Mouse (Mus musculus) midbrain, embryonic 15.5 days (tissue): ENCODE data around the gene Irgm2. TPM values are rescaled to one million over a fixed set of nuclear protein-coding genes. Genes with fewer than 3 reads are reported as not detected.
A peak's percentile ranks its signal among the peaks of the same experiment; 100 is the strongest.
"Not testable (repeated sequence)": the region's sequence is repeated elsewhere in the genome, so short reads cannot be mapped to it uniquely, and the experiment has no call there.

Experiments
- ATAC-seq: fragments of 200-750 bp; cut with Nextera tagmentation; replicated peaks from 2 replicates; pipeline ENCODE4 v1.8.0; 2017; ENCODE audit warnings: moderate TSS enrichment
- H3K27ac ChIP-seq: fragments of 300-500 bp; sonication (generic); 2 replicates; pipeline ENCODE4 v1.5.1; 2015; ENCODE audit warnings: mild to moderate bottlenecking, inconsistent platforms
- H3K27me3 ChIP-seq: fragments of 300-500 bp; sonication (generic); replicated peaks from 2 replicates; pipeline ENCODE4 v1.6.1; 2015; ENCODE audit warnings: inconsistent platforms
- H3K36me3 ChIP-seq: fragments of 300-500 bp; sonication (generic); replicated peaks from 2 replicates; pipeline ENCODE4 v1.6.1; 2015; ENCODE audit warnings: inconsistent platforms
- H3K4me1 ChIP-seq: fragments of 300-500 bp; sonication (generic); 2 replicates; pipeline ENCODE4 v1.6.1; 2015; ENCODE audit warnings: inconsistent platforms
- H3K4me2 ChIP-seq: fragments of 300-500 bp; sonication (generic); 2 replicates; pipeline ENCODE4 v1.6.1; 2015; ENCODE audit warnings: inconsistent platforms, mild to moderate bottlenecking, moderate library complexity
- H3K4me3 ChIP-seq: fragments of 300-500 bp; sonication (generic); 2 replicates; pipeline ENCODE4 v1.5.1; 2015; ENCODE audit warnings: mild to moderate bottlenecking, inconsistent platforms
- H3K9ac ChIP-seq: fragments of 300-500 bp; sonication (generic); 2 replicates; pipeline ENCODE4 v1.6.1; 2015; ENCODE audit warnings: mild to moderate bottlenecking, inconsistent platforms
- H3K9me3 ChIP-seq: fragments of 300-500 bp; sonication (generic); 2 replicates; pipeline ENCODE4 v1.6.1; 2016; ENCODE audit warnings: inconsistent platforms
- WGBS: fragments of 180-500 bp; shearing (Covaris S2); methylation state at CpG from one replicate; pipeline ENCODE4 v1.1.7; 2015; ENCODE audit warnings: mixed read lengths; 5-methylcytosine and 5-hydroxymethylcytosine counted together
- polyA plus RNA-seq: library from polyadenylated mRNA; unstranded; fragments of >200 nt; fragmentation: Nextera tagmentation; extraction: Ambion mirVana; gene quantifications from 2 replicates; pipeline ENCODE4 v1.2.1, GENCODE M21; 2015

The Irgm2 gene
- polyA plus RNA-seq, 1 experiment from 2014 or later = 1.2 TPM

- Histone ChIP-seq H3K9me3 (no peaks in the 10 kb centered on the region), H3K4me2 (no peak overlapping the region), H3K27ac (no peak overlapping the region), H3K4me3 (no peak overlapping the region), H3K36me3 (no peaks in the 10 kb centered on the region), H3K27me3 (no peaks in the 10 kb centered on the region), H3K9ac (no peak overlapping the region), H3K4me1 (no peaks in the 10 kb centered on the region)
- ATAC-seq = no peak
- WGBS = 94% methylated on average over 6 of the region's 6 CpGs
Observed at GRCm38 (mm10) chr11:58189675-58190074, 9.7 kb upstream of the Irgm2 start.

GRCm38 (mm10) chr11:58193326-58193725, 6.1 kb upstream of the Irgm2 start:
- H3K27ac ChIP-seq = no peak overlapping the region
- no peak overlapping the region for H3K9ac ChIP-seq
- no peak overlapping the region for H3K4me3 ChIP-seq
- H3K4me1 ChIP-seq = no peaks in the 10 kb centered on the region
- H3K4me2 ChIP-seq = no peak overlapping the region
- 78% methylated on average over 3 of the region's 3 CpGs for WGBS
- H3K9me3 ChIP-seq = no peaks in the 10 kb centered on the region
- no peaks in the 10 kb centered on the region for H3K36me3 ChIP-seq
- no peak for ATAC-seq
- no peaks in the 10 kb centered on the region for H3K27me3 ChIP-seq

DNA sequence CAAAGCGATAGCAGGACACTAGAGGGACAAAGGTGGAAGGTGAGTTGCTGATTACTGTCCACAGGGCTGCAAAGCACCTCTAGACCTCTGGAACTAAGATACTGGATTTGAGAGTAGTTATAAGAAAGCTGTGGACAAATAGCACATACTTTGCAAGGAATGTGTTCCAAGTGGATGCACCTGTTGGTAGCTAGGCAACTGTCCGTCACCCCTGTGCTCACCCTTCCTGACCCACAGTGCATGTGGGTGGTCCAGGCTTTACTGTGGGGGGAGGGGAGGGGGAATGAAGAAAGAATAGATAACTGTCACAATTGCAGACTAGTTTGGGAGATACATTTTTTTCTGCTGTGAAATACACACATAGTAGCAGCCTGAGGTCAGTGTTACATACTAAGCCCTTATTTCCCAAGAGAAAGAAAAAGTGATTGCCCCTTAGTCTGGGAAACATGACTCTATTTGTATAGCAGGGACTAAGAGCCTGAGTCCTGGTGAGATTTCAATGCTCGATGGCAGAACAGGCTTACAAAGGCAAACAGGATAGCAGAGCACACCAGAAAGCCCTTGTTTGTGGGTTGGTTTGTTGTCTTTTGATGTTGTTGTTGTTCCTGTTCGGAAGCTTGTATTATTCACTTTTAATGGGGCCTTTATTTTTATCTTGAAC, 5.4 kb upstream of the Irgm2 start:
- Histone ChIP-seq H3K4me2 (no peak overlapping the region), H3K27ac (no peak overlapping the region), H3K9ac (no peak overlapping the region), H3K4me3 (no peak overlapping the region), H3K4me1 (0 out of 2 replicates have a peak, but pooled peaks cover under 1% of the 10 kb centered on the region), H3K27me3 (no peaks in the 10 kb centered on the region), H3K36me3 (no peaks in the 10 kb centered on the region), H3K9me3 (no peaks in the 10 kb centered on the region)
- 41% methylated on average over 4 of the region's 4 CpGs for WGBS
- no peak for ATAC-seq

DNA sequence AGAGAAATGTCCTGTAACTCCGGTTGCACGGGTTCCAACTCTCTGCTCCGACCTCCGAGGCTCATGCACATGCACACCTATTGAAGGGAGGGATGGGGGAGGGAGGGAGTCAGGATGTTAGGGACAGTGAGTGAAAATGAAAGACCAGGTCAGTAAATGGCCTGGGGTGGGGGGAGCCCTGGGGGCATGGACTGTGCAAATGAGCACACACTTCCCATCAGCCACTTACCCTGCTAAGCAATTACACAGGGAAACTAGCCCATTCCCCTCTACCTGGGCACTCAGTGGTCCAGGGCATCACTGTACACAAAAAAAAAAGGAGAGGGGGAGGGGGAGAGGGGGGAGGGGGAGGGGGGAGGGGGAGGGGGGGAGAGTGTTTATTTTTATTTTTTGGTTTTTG, 755 bp upstream of the Irgm2 start:
- H3K4me3 ChIP-seq = no peak overlapping the region
- H3K27ac ChIP-seq = no peak overlapping the region
- no peak overlapping the region for H3K9ac ChIP-seq
- H3K4me2 ChIP-seq = peak overlapping the region; percentile 54; the same call in 1 of the 2 replicates
- 85% methylated on average over 4 of the region's 4 CpGs for WGBS
- no peaks in the 10 kb centered on the region for H3K36me3 ChIP-seq
- H3K4me1 ChIP-seq = 0 out of 2 replicates have a peak, but pooled peaks cover 3% of the 10 kb centered on the region
- no peaks in the 10 kb centered on the region for H3K9me3 ChIP-seq
- no peaks in the 10 kb centered on the region for H3K27me3 ChIP-seq
- no peak for ATAC-seq

DNA sequence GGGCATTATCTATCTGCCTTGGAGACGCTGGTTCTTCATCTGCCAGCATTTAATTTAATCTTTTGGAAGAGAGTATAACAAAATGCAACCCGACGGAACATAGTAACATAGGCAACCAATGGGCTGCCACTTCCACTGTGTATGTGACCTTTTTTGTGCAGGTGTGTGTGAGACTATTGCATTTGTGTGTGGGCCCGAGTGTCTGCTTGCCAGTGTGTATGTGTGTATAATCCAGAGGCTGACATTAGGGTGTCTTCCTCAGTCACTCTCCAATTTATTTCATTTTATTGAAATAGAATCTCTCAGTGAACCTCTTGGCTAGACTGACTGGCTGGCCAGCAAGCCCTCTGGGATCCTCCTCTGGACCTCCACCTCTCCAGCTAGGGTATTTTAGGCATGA, 808 bp downstream of the Irgm2 start:
- H3K4me2 ChIP-seq = no peak overlapping the region
- no peak for ATAC-seq
- no peak overlapping the region for H3K4me3 ChIP-seq
- H3K27me3 ChIP-seq = no peaks in the 10 kb centered on the region
- no peaks in the 10 kb centered on the region for H3K36me3 ChIP-seq
- 93% methylated on average over 4 of the region's 4 CpGs for WGBS
- no peaks in the 10 kb centered on the region for H3K9me3 ChIP-seq
- H3K4me1 ChIP-seq = 0 out of 2 replicates have a peak, but pooled peaks cover 3% of the 10 kb centered on the region
- H3K9ac ChIP-seq = no peak overlapping the region
- H3K27ac ChIP-seq = no peak overlapping the region

DNA sequence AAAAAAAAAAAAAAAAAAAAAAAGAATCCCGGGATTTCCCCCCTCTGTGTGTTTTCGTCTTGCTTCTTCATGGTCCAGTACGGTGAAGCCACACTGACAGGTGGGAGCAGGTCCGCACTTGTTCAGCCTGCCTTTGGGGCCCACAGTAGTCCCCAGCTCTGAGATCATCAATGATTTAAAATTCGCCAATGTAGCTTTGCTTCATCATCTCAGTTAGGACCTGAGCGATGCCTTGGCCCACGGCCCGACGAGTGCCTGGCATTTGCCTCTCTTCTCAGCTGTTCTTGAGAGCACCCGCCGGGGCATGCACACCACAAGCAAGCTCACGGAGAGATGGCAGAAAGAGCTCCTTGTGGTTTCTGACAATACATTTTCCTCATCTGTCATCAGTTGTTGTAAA, 1.6 kb downstream of the Irgm2 start:
- H3K4me2 ChIP-seq = no peak overlapping the region
- ATAC-seq = no peak
- H3K36me3 ChIP-seq = no peaks in the 10 kb centered on the region
- no peak overlapping the region for H3K9ac ChIP-seq
- H3K27me3 ChIP-seq = no peaks in the 10 kb centered on the region
- WGBS = 86% methylated on average over 12 of the region's 12 CpGs
- H3K9me3 ChIP-seq = no peaks in the 10 kb centered on the region
- H3K27ac ChIP-seq = no peak overlapping the region
- H3K4me1 ChIP-seq = 0 out of 2 replicates have a peak, but pooled peaks cover 3% of the 10 kb centered on the region
- no peak overlapping the region for H3K4me3 ChIP-seq

DNA sequence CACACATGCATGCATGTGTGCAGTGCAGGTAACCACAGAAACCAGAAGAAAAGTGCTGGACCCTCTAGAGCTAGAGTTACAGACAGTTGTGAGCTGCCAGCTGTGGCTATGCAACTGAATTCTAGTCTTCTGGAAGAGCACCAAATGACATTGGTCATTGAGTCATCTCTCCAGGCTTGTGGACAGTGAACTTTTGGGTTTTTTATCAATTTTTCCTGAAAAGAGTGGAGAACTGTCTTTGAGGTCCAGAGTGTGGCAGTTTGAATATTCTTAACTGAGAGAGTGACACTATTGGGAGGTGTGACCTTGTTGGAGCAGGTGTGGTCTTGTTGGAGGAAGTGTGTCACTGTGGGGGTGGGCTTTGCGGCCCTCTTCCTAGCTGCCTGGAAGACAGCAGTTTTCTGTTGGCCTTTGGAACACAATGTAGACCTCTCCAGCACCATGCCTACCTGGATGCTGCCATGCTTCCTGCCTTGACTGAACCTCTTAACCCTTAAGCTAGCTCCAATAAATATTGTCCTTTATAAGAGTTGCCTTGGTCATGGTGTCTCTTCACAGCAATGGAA, 11.0 kb downstream of the Irgm2 start:
- no peak for ATAC-seq
- no peak overlapping the region for H3K9ac ChIP-seq

DNA sequence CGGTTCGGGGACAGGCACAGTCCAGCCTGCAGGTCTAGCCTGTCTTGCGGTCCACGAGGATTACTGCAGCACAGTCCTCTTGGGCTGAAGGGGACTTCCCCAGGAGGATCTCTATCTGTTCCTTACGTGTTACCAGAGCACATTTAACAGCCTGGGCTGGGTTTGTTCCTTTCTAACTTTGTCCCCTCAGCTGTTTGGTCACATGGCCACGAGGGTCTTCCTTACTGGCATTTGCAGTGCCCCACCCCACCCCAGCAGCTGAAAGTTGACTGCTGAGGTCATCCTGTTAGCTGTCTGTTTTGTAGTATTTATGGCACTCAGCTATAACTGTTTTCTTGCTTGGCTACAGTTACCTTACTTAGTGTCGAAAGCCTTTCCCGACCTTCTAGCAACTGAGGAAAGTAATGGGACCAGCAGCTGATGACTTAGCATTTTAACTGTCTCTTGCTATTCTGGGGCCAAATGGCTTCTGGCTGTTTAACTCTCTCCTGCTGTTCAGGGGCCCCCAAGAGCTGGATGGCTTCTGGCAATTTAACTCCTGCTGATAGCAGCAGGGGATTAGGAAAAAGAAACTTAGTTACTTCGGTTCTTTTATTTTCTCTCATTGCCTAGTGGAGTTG, 11.8 kb downstream of the Irgm2 start:
- no peak overlapping the region for H3K27ac ChIP-seq
- H3K27me3 ChIP-seq = no peaks in the 10 kb centered on the region
- no peak overlapping the region for H3K4me3 ChIP-seq
- 28% methylated on average over 9 of the region's 9 CpGs for WGBS
- no peak overlapping the region for H3K4me2 ChIP-seq
- H3K9me3 ChIP-seq = no peaks in the 10 kb centered on the region
- H3K4me1 ChIP-seq = no peaks in the 10 kb centered on the region
- H3K36me3 ChIP-seq = no peaks in the 10 kb centered on the region
- no peak overlapping the region for H3K9ac ChIP-seq
- no peak for ATAC-seq

More for the DNA sequence above, 11.0 kb downstream of the Irgm2 start:
- no peaks in the 10 kb centered on the region for H3K4me1 ChIP-seq
- no peaks in the 10 kb centered on the region for H3K9me3 ChIP-seq
- no peaks in the 10 kb centered on the region for H3K27me3 ChIP-seq
- no peak overlapping the region for H3K27ac ChIP-seq
- no peaks in the 10 kb centered on the region for H3K36me3 ChIP-seq
- no peak overlapping the region for H3K4me3 ChIP-seq
- 91% methylated on average over 1 of the region's 1 CpGs for WGBS
- H3K4me2 ChIP-seq = no peak overlapping the region

- no peaks in the 10 kb centered on the region for H3K9me3 ChIP-seq
- no peak overlapping the region for H3K9ac ChIP-seq
- no peaks in the 10 kb centered on the region for H3K27me3 ChIP-seq
- 11% methylated on average over 2 of the region's 2 CpGs for WGBS
- no peaks in the 10 kb centered on the region for H3K4me1 ChIP-seq
- no peak overlapping the region for H3K27ac ChIP-seq
- no peak for ATAC-seq
- no peak overlapping the region for H3K4me3 ChIP-seq
- no peaks in the 10 kb centered on the region for H3K36me3 ChIP-seq
- H3K4me2 ChIP-seq = no peak overlapping the region
Observed at GRCm38 (mm10) chr11:58211682-58212067, 12.3 kb downstream of the Irgm2 start.

DNA sequence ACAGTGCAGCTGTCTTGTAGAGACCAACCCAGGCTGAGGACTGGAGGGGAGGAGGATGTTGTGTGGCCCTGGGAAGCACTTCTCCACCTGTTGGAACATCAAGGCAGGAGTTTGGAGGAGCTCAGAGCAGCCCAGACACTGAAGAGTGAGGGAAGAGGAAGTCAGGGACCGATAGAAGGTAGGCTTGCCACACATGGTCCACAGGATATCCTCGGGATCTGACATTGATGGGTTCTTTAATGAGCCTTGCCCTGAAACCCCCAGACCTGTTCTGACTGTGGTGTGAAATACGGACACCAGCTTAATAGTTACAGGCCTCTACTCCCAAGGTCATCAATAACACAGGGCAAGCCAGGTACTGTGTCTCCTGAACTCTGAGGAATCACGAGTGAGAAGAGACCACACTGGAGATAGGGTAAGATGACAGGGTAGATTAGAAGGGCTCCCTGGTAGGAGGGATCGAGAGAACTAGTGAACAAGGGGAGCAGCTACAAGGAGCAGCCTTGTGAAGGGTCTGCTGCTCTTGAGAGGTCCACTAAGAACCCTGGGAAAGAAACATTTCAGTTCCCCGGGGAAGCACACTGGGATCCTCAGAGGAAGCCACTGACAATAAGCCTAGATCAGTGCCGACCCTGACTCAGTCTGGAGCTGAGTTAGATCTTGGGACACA, 14.4 kb downstream of the Irgm2 start:
- Histone ChIP-seq H3K4me1 (no peaks in the 10 kb centered on the region), H3K36me3 (no peaks in the 10 kb centered on the region), H3K4me3 (no peak overlapping the region), H3K27ac (no peak overlapping the region), H3K27me3 (no peaks in the 10 kb centered on the region), H3K4me2 (no peak overlapping the region), H3K9me3 (no peaks in the 10 kb centered on the region), H3K9ac (no peak overlapping the region)
- ATAC-seq = no peak
- WGBS = 79% methylated on average over 7 of the region's 7 CpGs

DNA sequence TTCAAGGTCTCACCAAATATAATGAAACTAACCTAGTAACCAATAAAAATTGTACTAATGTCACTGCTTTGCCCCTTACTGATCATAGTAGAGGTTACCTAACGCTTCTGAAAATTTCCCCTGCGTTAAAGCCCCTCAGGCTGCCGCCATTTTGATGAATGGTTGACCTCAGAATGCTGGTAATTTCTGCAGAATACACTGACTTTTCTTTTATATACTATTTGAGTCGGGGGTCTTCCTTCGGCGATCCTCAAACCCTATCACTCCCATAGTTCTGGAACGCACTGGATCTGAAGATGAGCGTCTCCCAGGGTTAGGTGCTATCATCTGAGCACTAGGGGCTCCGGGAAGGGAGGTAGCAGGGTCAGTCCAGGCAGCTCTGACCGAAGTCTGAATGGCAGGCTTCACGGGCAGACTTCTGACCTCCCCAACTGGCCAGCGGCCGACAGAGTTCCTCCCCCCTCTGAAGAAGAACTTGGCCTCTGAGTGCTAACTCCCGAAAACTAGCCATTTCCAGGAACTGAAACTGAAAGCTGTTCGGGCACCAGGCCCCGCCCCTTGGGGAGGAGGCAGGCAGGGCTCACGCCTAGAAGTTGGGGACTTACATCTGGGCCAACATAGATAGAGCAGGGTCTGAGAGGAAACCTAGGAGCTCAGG, 15.1 kb downstream of the Irgm2 start:
- WGBS = 49% methylated on average over 17 of the region's 17 CpGs
- Histone ChIP-seq H3K9me3 (no peaks in the 10 kb centered on the region), H3K27me3 (no peaks in the 10 kb centered on the region), H3K9ac (no peak overlapping the region), H3K4me3 (0 out of 2 replicates have a peak overlapping the region, but pooled peaks have one; percentile 15), H3K36me3 (no peaks in the 10 kb centered on the region), H3K27ac (no peak overlapping the region), H3K4me2 (peak overlapping the region; percentile 21), H3K4me1 (no peaks in the 10 kb centered on the region)
- no peak for ATAC-seq

DNA sequence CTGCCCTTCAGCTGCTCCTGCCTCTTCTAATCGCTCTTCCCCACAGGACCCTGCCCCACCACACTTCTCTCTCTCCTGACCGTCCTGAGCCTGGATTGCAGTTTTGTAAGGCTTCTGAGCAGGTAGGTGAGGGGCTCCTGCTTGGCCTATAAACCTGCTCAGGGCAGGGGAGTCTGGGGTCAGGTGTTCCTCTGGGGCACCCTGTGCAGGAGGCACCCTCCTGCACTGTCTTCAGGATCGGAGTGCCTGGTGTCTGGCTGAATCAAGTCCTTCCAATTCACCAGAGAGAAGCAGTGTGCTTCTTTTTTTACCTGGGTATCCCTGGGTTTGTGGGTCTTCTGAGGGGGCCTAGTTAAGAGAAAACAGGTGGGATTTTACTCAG, 15.6 kb downstream of the Irgm2 start:
- not testable (repeated sequence) for H3K4me3 ChIP-seq, H3K9ac ChIP-seq, H3K4me2 ChIP-seq, H3K27ac ChIP-seq, ATAC-seq, H3K36me3 ChIP-seq, H3K27me3 ChIP-seq, H3K4me1 ChIP-seq, H3K9me3 ChIP-seq
- 38% methylated on average over 2 of the region's 3 CpGs for WGBS
